Mouse (Mus musculus): ENCODE data around the gene Rhobtb1.

Gene Rhobtb1

DNA sequence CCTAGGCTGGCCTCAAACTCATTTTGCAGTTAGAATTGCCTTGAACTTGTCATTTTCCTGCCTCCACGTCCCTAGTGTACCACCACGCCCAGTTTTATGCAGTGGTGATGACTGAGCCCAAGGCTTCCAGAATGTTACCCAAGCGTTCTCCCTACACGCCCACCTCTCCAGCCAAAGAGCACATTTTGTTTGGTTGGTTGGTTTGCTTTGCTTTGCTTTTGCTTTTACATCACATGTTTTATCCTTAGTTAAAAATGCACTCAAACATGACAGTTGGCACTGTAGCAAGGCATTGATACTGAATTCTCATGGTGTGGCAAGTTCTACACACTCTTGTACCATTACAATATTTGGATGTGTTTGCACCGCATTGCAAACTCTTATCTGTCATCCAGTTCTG lies 12.0 kb downstream of the Rhobtb1 start:
- DNase-seq (ENCODE audit: low read depth, low spot score) = no peak

DNA sequence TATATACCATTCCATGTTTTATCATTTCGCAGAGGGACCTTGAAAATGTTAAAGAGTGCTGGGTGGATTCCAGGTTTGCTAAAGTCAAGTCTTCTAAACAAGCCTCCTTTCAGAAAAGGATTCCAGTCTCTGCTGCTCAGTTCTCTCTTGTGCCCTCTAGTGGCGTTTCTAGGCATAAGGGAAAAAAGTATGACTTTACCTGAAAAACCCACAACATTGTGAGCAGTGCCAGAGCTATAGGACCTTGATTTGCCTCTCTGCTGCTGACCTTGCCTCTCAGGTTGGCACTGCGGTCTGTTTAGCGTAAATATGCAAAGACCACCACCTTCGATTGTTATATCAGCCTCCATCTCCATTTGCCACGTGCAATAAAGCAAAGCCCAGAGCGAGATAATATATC lies 13.9 kb downstream of the Rhobtb1 start:
- DNase-seq (ENCODE audit: low read depth, low spot score) = no peak

DNA sequence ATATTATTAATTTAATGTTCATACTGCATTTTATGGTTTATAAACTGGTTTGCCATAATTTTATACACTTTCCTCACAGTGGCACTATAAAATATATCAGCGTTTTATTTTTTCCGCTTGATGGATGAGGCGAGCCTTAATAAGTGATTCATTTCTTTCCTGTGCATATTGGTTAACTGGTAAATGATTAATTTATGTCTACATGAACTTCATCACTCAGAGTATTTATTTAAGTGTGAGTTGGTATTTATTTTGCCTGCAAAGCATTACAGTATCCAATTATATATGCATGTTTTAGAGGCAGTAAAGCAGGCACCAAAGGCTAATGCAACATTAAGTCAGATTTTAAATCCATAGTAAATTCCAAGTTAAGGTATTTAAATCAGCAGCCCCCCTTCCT lies 14.6 kb downstream of the Rhobtb1 start:
- DNase-seq (ENCODE audit: low read depth, low spot score) = no peak

DNA sequence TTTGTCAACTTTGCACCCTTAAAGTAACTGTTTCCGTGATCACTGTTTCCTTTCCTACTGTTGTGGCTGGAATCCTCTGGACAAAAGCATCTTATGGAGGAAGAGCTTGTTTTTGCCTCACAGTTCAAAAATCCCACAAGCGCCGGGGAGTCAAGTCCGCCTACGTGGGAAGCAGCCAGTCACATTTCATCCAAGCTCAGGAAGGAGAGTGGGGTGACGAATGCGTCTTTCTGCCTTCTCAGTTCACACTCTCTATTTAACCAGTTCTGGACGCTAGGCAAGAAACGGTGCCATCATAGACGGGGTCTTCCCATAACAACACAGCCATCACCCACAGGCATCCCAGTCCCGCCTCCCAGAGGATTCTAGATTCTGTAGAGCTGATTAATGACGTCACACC lies 15.3 kb downstream of the Rhobtb1 start:
- no peak for DNase-seq (ENCODE audit: low read depth, low spot score)

DNA sequence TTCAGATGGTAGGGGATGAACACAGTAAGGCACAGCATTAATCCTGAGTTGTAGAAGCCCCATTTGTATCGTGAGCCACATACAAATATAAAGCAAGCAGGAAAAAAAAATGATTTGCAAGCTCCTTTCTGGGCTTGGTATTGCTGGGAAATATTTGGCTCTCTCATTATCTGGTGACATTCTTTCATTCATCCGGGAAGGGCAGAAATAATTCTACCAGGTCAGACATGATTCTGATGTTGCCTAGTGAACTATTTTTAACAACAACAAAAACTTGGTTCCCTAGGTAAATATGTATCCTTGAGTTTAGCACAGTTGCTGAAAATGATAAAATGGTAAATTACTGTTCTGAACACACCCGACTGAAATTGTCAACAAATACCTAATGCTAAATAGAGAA lies 21.2 kb downstream of the Rhobtb1 start:
- no peak for DNase-seq (ENCODE audit: low read depth, low spot score)

DNA sequence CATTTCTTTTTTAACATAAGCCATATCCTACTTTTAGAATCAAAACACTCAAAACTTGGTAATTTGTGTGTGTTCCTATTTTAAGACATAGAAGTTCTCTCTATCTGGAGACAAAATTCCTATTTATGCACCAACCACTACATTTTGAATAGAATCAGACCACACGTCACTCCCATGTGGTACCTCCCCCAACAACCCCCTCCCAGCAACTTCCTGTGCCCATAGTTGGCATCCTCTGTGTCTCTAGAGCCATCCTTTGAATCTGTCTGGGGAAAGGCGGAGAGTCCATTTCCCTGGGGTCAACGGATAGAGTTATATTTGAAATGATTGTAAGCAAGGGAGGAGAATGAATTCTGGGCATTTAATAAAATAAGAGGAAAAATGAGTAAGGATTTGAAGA lies 24.9 kb downstream of the Rhobtb1 start:
- DNase-seq (ENCODE audit: low read depth, low spot score) = no peak

DNA sequence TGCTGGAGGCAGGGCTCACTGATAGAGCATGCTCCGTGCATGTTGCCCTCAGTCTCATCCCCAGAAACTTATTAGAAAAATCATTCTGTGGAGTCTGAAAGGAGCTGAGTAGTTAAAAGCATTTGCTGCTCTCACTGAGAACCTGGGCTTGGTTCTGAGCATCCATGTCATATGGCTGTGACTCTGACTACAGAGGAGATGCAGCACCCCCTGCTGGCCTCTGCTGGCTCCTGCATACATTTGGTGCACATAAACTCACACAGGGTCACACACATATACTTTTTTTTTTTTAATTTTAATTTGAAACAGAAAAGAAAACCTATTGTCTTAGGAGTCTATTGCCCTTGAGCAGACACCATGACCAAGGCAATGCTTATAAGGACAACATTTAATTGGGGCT lies 28.1 kb downstream of the Rhobtb1 start:
- DNase-seq (ENCODE audit: low read depth, low spot score) = no peak

DNA sequence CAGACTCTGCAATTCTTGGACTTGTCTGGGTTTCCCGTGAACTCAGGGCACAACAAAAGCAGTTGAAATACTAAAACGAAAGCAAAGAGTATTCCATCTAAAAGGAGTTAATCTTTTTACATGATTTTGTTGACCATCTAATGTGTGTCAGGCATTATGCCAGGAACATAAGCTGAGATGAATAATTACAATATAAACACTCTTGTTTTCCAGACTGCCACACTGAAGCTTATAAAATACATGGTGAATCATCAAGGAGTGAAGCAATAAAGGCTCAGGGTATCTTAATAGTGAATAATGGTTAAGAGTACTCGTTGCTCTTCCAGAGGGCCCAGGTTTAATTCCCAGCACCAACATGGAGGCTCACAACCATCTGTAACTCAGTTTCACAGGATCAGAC lies 29.8 kb downstream of the Rhobtb1 start:
- DNase-seq (ENCODE audit: low read depth, low spot score) = no peak

DNA sequence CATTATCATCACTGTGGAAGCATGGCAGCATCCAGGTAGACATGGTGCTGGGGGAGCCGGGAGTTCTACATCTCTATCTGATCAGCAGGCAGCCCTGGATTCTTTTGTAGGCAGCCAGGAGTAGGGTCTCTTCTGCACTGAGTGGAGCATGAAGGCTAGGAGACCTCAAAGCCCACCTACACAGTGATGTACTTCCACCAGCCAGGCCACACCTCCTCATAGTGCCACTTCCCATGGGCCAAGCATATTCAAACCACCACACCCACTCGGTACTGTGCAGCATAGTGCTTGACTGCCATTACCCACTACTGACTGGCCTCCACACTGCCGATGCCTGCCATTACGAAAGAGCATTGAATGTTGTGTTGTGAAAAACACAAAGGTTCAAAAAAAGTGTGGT lies 33.7 kb downstream of the Rhobtb1 start:
- no peak for DNase-seq (ENCODE audit: low read depth, low spot score)

DNA sequence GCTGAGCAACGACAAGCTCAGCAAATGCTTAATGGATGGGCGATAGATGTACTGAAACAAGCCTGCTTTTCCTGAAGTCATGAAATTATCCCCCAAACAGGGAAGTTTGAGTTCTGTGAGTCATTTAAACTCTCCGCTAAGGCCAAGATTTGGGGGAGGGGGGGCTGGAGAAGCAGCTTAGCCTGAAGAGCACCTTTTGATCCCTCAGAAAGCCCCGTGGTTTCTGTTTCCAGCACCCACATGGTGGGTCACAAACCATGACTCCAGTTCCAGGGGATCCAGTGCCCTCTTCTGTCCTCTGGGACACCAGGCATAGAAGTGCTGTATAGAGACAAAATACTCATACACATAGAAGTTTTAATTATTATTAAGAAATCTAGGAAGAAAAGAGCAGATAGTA lies 34.2 kb downstream of the Rhobtb1 start:
- no peak for DNase-seq (ENCODE audit: low read depth, low spot score)

DNA sequence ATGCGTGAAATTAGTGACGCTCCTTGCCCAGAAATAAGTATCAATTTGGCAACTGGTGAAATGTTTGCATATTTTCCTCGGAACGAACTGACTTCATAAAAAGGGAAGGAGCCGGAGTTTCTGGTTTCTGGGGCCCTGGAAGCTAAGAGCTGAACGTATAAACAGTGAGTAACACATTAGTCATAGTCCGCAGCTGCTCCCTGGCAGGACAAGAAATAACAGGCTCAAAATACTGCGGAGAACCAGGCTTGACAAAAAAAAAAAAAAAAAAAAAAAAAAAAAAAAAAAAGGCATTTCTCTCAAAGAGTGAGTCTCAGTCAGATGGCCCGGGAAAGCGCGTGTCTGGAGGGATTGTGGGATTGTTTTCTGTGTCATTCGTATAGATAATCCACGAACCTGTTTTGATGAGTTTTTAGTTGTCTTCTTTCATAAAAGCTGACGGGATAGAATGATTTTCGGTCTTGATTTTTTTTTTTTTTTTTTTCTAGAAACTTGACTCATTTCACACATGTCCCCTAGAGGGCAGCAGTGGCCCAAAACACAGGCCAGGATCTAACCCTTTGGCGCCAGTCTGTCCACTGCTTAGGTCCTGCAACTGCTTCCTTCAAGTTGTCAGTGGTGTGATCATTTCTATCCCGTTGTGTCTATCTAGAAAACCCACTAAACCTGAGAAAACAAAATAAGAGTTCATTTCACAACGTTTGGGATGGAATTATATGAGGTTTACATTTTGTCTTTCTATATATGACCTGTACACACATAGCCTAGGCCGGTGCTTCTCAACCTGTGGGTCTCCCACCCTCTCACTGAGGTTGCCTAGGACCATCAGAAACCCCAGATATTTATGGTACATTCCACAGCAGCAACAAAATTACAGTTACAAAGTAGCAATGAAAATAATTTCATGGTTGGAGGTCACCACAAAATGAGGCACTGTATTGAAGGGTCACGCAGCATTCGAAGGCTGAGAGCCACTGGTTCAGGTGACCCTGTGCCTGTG lies 35.0 kb downstream of the Rhobtb1 start:
- peak; percentile 72 for DNase-seq (ENCODE audit: low read depth, low spot score)

DNA sequence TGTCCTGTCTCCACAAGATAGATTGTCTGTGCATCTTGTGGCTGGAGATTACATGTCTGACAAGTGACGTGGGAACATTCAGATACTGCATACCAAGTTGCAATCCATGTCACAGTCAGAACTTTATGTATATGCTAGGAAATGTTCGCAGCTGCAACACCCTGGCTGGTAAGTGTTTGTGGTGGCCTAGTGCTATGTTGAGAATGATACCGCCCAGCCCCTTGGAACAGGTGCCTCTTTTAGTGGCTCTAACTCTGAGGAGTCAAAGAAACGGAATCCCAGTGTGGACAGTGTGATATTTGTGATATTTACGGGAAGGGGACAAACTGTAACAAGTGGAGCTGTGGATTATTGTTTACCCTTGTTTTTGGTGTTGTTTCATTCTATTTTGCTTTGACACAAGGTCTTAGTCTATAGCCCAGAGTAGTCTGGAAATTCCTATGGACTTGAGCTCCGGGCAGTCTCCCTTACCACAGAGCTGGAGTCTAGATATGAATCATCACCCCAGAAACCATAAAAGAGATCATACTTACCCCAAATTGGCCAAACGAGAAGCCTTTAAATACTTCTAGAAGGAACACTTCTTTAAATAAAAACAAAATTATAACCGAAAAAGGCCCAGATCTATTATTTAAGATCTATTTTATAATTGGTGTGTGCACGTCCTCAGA lies 36.7 kb downstream of the Rhobtb1 start:
- DNase-seq (ENCODE audit: low read depth, low spot score) = no peak

DNA sequence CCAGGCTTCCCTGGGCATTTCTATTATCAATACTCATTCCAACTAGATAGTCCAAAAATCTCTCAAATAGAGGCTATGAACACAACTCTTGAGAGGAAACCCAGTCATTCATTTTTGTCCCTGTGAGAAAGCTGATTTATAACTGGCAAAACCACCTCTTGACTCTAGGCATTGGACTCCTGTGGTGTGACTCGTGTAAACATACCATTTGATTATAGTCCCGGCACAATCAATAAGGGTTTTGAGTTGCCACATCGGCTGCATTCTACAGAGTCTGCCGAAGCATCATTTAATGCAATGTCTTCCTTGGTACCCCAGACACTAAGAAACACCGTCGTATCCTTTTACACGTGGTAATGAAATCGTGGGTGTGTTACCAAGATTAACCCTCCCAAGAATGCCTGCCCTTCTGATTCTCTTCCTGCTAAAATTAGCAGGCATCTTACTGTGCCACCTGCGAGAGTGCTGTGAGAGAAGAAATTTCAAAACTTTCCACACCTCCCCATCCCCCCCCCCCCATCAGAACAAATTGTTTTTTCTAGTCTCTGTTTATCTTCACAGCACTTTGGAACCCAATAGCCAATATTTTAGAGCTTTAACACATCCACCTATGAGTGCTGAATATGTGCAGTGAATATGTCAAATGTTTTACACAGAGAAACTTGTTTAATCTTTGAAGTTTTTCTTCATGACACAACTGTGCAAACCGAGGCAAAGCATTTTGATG lies 39.4 kb downstream of the Rhobtb1 start:
- no peak for DNase-seq (ENCODE audit: low read depth, low spot score)

DNA sequence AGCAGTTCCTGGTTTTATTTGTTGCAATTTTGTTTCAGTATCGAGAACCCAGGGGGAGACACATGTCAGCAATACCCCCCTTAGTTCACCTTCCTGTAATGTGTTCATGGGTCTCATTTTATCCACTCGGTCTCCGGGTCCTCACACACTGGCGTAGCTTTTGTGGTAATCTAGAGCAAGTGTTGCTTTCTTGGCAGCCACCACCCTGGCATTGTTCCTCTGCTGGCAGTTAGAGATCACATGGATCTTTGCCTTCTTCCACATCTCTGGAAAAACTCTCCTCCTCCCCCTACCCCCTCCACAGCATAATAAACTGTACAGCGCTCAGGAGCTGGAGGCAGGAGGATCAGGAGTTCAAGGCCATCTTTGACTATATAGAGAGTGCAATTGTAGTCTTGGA lies 41.0 kb downstream of the Rhobtb1 start:
- DNase-seq (ENCODE audit: low read depth, low spot score) = no peak

DNA sequence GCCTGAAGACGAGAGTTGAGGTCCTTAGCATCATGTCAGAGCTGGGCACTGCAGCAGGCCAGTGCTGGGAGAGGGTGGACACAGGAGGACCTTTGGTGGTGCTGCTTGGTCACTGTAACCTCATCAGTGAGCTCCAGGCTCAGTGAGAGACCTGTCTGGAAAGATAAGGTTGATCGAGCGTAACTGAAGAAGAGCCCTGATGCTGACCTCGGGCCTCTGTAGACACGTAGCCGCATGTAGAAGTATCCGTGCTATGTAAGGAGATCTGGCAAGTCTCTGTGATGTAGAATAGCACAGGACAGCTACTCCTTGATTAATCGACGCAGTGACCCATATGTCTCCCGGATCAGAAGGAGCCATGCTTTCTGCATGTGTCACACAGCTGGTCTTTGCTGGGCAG lies 42.5 kb downstream of the Rhobtb1 start:
- DNase-seq (ENCODE audit: low read depth, low spot score) = no peak

DNA sequence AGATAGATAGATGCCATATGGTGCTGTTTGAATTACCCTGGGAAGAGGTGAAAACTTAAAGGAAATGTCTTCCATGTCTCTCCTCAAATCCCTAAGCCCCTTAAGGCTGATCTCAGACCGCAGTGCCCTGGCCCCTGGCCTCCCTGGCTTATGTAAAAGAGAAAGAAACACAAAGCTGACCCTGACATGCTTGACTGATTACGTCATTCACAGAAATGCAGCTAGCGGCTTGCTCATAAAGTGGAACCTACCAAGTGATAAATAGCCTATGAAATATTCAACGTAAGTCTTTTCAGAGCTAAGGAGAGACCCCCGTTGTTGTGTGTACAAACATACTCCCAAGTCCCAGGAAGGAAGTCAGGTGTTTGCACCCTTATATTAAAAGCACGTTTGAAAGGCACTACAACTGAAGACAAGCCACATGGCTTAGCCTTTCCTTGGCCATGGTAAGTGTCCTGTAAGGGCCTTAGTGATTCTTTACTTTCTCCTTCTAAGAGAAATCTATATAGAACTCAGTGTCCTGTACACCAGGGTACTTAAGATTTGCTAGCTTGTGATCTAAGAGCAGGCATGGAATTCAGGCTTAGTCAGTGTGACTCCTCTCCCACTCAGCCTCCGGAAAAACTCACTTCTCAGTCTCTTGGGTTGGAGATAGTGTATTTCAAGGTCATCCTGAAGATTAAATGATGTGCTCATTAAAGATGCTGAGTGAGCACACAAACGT lies 53.6 kb downstream of the Rhobtb1 start:
- DNase-seq (ENCODE audit: low read depth, low spot score) = no peak

DNA sequence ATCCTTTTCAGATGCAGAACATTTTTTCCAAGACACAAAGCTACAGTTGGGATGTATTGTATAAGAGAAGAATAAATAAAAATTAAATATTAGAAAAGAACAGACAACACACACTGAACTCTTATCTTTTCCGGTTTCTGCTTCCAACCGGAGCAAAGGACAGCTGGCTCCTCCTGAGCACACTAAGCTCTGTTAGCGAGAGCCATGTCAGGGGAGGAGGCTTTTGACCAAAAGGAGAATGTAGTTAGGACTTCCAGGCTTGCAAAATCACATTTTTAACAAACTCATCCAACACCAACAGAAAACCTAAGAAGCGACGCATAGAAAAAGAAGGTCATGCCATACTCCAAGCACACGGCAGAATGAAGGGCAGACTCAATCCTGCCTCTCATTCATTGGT lies 54.8 kb downstream of the Rhobtb1 start:
- DNase-seq (ENCODE audit: low read depth, low spot score) = no peak

DNA sequence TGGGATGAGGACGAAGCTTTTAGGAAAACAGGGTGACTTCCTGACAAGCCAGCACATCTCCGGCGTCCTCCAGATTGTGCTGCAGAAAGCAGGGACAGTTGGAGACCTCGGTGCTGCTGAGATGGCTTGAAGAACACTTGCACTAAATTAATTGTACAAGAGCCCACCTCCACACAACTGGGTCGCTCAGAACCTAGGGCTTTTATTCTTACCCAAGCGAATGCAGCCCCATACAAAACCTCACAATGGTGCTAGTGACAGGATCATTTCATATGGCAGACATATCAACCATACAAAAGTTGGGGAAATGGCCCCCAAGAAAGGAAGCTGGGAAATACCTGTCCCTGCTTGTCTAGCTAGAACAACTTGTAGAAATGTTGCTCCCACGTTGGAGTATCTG lies 56.2 kb downstream of the Rhobtb1 start:
- no peak for DNase-seq (ENCODE audit: low read depth, low spot score)

DNA sequence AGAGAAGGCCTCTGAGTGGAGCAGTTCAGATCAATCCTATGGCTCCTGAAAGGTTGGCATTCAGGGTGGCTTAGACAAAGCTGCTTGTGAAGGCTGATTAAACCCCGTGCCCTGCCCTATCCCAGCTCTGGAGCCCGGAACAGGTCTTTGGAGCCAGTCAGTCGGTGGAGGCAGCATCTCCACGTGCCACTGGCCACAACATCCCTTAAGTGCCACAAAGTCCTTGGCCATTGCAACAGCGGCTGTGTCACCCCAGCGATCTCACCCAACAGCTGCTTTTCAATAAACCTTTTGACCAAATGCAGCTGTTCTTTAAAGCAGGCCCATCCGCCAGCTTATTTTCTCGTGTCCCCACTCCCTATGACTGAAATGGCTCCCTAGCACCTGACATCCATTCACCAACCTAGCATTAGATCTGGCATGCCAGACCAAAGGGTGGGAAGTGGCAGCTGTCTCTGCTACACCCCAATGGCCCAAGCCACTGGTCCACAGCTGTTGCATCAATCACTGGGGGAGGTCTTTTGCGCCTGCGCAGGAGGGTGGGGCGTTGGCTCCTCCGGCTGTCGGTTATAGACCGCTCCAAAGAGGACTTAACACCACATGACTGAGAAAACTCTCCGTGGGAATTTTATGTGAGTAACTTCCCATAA lies 56.9 kb downstream of the Rhobtb1 start:
- no peak for DNase-seq (ENCODE audit: low read depth, low spot score)

DNA sequence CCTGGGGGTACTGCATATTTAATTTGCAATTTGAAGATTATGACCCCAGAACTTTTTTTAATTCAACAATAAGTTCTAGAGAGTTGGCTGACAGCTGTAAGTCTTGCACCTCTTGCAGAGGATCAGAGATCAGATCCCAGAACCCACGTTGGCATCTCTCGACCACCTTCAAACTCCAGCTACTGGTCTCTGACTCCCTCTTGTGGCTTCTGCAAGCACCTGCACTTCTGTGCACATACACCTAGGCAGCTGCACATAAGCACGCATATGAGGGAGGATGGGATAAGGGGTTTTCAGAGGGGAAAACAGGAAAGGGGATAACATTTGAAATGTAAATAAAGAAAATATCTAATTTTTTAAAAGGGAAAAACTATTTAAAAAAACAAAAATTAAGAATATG lies 57.5 kb downstream of the Rhobtb1 start:
- DNase-seq (ENCODE audit: low read depth, low spot score) = no peak

DNA sequence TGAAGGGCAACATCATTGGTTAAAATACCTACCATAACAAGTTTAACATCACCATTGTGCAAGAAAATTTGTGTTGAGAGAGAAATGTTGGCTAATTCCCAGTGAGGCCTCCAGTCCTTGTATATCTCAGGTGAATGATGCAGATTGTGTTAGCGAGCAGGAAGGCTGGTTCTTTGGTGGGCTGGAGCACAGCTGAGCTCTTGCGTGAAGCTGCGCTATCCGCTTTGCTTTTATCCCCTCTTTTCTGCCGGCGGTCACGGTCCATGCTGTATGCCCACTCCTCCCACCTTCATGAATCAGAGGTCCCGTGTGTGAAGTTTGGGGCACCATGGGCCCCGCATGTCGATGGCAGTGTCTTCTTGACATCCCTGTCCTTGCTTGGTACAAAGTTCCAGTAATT lies 58.8 kb downstream of the Rhobtb1 start:
- no peak for DNase-seq (ENCODE audit: low read depth, low spot score)
